Mouse (Mus musculus) megakaryocyte, adult 5-6 weeks (primary cell): ENCODE data around the gene Cdk2ap2. TPM values are rescaled to one million over a fixed set of nuclear protein-coding genes. Genes with fewer than 3 reads are reported as not detected.
"Not testable (repeated sequence)": the region's sequence is repeated elsewhere in the genome, so short reads cannot be mapped to it uniquely, and the experiment has no call there.

ENCODE experiments used
- ATAC-seq: 2 replicates; pipeline ENCODE4 v1.8.0; 2016; ENCODE audit warnings: mild to moderate bottlenecking, inconsistent platforms; ENCODE audit not compliant: poor library complexity, severe bottlenecking
- total RNA-seq, 2 experiments: library from RNA; stranded (forward) in 1 of 2; stranded (reverse) in 1 of 2; fragments of 153-499, 151-499 nt in 1 of 2; fragments of 221-1000, 200-1000 nt in 1 of 2; gene quantifications; 2 replicates each; pipeline versions ENCODE4 v1.2.3 to v1.2.4; 2015 to 2017

The Cdk2ap2 gene
- total RNA-seq, 2 experiments from 2014 or later: 83.4 to 277 TPM

GRCm38 (mm10) chr19:4114551-4114950 lies 17.6 kb downstream of the Cdk2ap2 start:
- no peak for ATAC-seq

- no peak for ATAC-seq
These were observed 18.2 kb downstream of the Cdk2ap2 start for GRCm38 (mm10) chr19:4115144-4115543.

GRCm38 (mm10) chr19:4115816-4116215 lies 18.8 kb downstream of the Cdk2ap2 start:
- ATAC-seq: no peak

- ATAC-seq: no peak
These were observed 20.0 kb downstream of the Cdk2ap2 start for GRCm38 (mm10) chr19:4117006-4117405.

GRCm38 (mm10) chr19:4118350-4118749 lies 21.4 kb downstream of the Cdk2ap2 start:
- ATAC-seq: no peak

- ATAC-seq: no peak
These were observed 22.9 kb downstream of the Cdk2ap2 start for GRCm38 (mm10) chr19:4119716-4120487.

- ATAC-seq: no peak
These were observed 23.5 kb downstream of the Cdk2ap2 start for GRCm38 (mm10) chr19:4120496-4120895.

- ATAC-seq: peak; percentile 74
These were observed 24.3 kb downstream of the Cdk2ap2 start for GRCm38 (mm10) chr19:4121097-4121805.

GRCm38 (mm10) chr19:4121896-4122295 lies 24.9 kb downstream of the Cdk2ap2 start:
- peak; percentile 21 for ATAC-seq

- no peak for ATAC-seq
These were observed 25.7 kb downstream of the Cdk2ap2 start for GRCm38 (mm10) chr19:4122411-4123370.

- no peak for ATAC-seq
These were observed 27.4 kb downstream of the Cdk2ap2 start for GRCm38 (mm10) chr19:4124432-4124831.

- not testable (repeated sequence) for ATAC-seq
These were observed 28.3 kb downstream of the Cdk2ap2 start for GRCm38 (mm10) chr19:4125268-4125667.

- peak; percentile 75 for ATAC-seq
These were observed 29.0 kb downstream of the Cdk2ap2 start, which contains the start of gene Aip for GRCm38 (mm10) chr19:4125741-4126696. Aip (minus strand) TSS chr19:4125858.

GRCm38 (mm10) chr19:4126759-4127495 lies 29.9 kb downstream of the Cdk2ap2 start:
- ATAC-seq: no peak

- no peak for ATAC-seq
These were observed 32.5 kb downstream of the Cdk2ap2 start for GRCm38 (mm10) chr19:4129462-4129861.

- ATAC-seq: no peak
These were observed 33.1 kb downstream of the Cdk2ap2 start for GRCm38 (mm10) chr19:4130106-4130505.

- ATAC-seq: no peak
These were observed 34.1 kb downstream of the Cdk2ap2 start for GRCm38 (mm10) chr19:4131075-4131474.

- 0 out of 2 replicates have a peak, but pooled peaks have one; percentile 32 for ATAC-seq
These were observed 34.8 kb downstream of the Cdk2ap2 start for GRCm38 (mm10) chr19:4131768-4132167.

- ATAC-seq: no peak
These were observed 37.4 kb downstream of the Cdk2ap2 start for GRCm38 (mm10) chr19:4134354-4134753.
